Mouse (Mus musculus): ENCODE measurements around the gene Pstpip1.

- TF ChIP-seq EP300 (optimal IDR thresholded peaks at IDR 0.05) (no peak), CTCF (IDR thresholded peaks at IDR 0.05; ENCODE audit: low read depth) (peak; percentile 88)
These were observed 14.5 kb upstream of the Pstpip1 start for GRCm38 (mm10) chr9:56075264-56075663.
